Mouse (Mus musculus) CD4-positive naive resting alpha-beta T cell, adult 57 days (primary cell): ENCODE data around the gene Dlk2. TPM values are rescaled to one million over a fixed set of nuclear protein-coding genes. Genes with fewer than 3 reads are reported as not detected.

Experiments used
- total RNA-seq: library from RNA; stranded (reverse); gene quantifications from one replicate; pipeline ENCODE4 v1.2.4, GENCODE M21; 2023

The Dlk2 gene
- total RNA-seq, result 0.44 TPM

GRCm38 (mm10) chr17:46297364-46298219 lies at the start of gene Dlk2:
Gene Dlk2 (plus strand): TSS chr17:46297421.

GRCm38 (mm10) chr17:46247512-46248188 lies 49.6 kb upstream of the Dlk2 start, which contains the start of the genes Polr1c and Yipf3:
Gene Polr1c (minus strand): TSS chr17:46248054.
Gene Yipf3 (plus strand): TSS chr17:46248080.

GRCm38 (mm10) chr17:46253452-46254084 lies 43.7 kb upstream of the Dlk2 start, which contains the start of gene Lrrc73:
Gene Lrrc73 (plus strand): TSS chr17:46253531.

DNA sequence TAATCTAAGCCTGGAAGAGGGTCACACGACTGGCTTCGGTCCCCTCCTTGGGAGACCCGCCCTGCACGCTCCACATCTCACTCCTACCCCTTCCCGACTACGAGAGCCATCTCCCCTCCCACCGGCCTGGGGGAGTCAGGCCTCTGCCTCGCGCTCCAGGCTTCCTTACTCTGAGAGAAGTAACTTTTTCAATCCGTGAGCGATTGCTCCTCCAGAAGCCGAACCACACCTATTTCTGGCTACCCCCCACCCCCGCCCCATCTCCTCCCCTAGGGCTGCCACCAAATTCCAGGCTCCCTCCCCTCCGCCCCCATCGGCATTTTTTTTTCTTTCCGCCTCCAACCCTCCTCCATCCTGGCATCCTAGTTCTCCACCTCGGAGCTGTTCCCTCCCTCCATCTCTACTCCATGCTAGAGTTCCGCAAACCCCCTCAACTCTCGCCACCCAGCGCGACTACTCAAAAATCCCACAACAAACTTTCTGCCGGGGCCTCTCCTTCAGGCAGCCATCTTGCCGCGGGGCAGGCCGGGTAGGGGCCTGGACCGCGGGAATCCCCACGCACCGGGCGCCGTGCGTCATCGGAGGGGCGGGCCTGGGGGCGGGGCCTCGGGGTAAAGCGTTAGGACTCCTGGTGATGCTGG lies 14.6 kb upstream of the Dlk2 start, which contains the start of gene Tjap1:
Gene Tjap1, minus strand, starts transcription at position 544 of the 641 bp plus-strand sequence.

DNA sequence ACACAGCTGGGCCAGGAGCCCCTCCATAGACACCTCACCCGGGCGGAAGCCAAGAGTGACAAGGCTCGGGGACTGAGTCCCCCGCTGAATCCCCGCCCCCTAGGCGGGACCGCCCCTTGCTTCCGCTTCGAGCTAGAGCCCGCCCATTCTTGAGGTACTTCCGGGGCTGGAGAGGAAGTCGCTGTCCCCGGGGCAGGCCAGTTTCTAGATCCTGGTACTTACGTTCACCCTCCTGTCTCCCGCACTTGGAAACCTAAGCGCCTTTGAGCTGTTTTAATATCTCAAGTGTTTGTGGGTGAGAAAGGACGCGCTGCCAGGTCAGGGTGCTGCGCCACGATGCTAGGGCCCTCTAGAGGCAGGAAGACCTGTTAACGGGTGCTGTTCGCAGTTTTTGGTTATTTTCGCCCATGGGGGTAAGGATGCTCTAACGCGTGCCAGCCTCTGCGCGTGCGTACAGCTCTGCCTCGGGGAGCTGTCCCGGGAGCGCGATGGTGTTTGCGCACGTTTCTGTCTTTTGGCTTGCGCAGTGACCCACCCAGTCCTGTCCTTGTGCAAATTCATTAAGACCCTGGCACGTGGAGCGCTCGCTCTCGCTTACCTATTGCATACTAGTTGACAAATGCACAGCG lies 30.8 kb downstream of the Dlk2 start, which contains the start of gene Abcc10:
Gene Abcc10, minus strand, starts transcription at position 447 of the 629 bp plus-strand sequence.

Other genes with a start within 250 kb of the Dlk2 start
- 52.9 TPM for gene Mrps18a, start 186.4 kb upstream of the Dlk2 start, total RNA-seq
- not detected for gene Rsph9, start 153.2 kb upstream of the Dlk2 start, total RNA-seq
- 26.2 TPM for gene Mad2l1bp, start 143.9 kb upstream of the Dlk2 start, total RNA-seq
- 174 TPM for gene Gtpbp2, start 136.4 kb upstream of the Dlk2 start, total RNA-seq
- 13.6 TPM for gene Polh, start 94.8 kb upstream of the Dlk2 start, total RNA-seq
- 36.9 TPM for gene Xpo5, start 94.6 kb upstream of the Dlk2 start, total RNA-seq
- 60.4 TPM for gene Polr1c, start 49.4 kb upstream of the Dlk2 start, total RNA-seq
- 114 TPM for gene Yipf3, start 49.3 kb upstream of the Dlk2 start, total RNA-seq
- 2.2 TPM for gene Lrrc73, start 43.9 kb upstream of the Dlk2 start, total RNA-seq
- gene Tjap1, start 14.4 kb upstream of the Dlk2 start, total RNA-seq, result 55.2 TPM
- gene Abcc10, start 30.9 kb downstream of the Dlk2 start, total RNA-seq, result 19.1 TPM
- gene Zfp318, start 86.3 kb downstream of the Dlk2 start, total RNA-seq, result 45.1 TPM
- gene Crip3, start 131.5 kb downstream of the Dlk2 start, total RNA-seq, result not detected
- not detected for gene Slc22a7, start 141.0 kb downstream of the Dlk2 start, total RNA-seq
- 0.59 TPM for gene Ttbk1, start 190.3 kb downstream of the Dlk2 start, total RNA-seq
- gene Dnph1, start 199.3 kb downstream of the Dlk2 start, total RNA-seq, result 0.83 TPM
- gene Cul9, start 249.0 kb downstream of the Dlk2 start, total RNA-seq, result 15.0 TPM